Mouse (Mus musculus) kidney, embryonic 16.5 days (tissue): ENCODE results near the gene 1810046K07Rik. TPM values are rescaled to one million over a fixed set of nuclear protein-coding genes. Genes with fewer than 3 reads are reported as not detected.

Experiments
- ATAC-seq: fragments of 200-750 bp; cut with Nextera tagmentation; 2 replicates; pipeline ENCODE4 v1.8.0; 2017; ENCODE audit warnings: moderate TSS enrichment; ENCODE audit not compliant: low FRiP score, low TSS enrichment
- H3K27ac ChIP-seq: fragments of 300-500 bp; sonication (generic); 2 replicates; pipeline ENCODE4 v1.5.1; 2014; ENCODE audit warnings: low read length
- H3K27me3 ChIP-seq: fragments of 300-500 bp; sonication (generic); 2 replicates; pipeline ENCODE4 v1.6.1; 2014; ENCODE audit warnings: low read length, control low read depth, mixed read lengths; ENCODE audit not compliant: insufficient read depth
- H3K36me3 ChIP-seq: fragments of 300-500 bp; sonication (generic); 2 replicates; pipeline ENCODE4 v1.6.1; 2014; ENCODE audit warnings: low read length, control low read depth, mixed read lengths; ENCODE audit not compliant: insufficient read depth
- H3K4me1 ChIP-seq: fragments of 300-500 bp; sonication (generic); 2 replicates; pipeline ENCODE4 v1.6.1; 2014; ENCODE audit warnings: low read length, control low read depth, mixed read lengths; ENCODE audit not compliant: insufficient read depth
- H3K4me2 ChIP-seq: fragments of 300-500 bp; sonication (generic); replicated peaks from 2 replicates; pipeline ENCODE4 v1.6.1; 2014; ENCODE audit warnings: low read depth, low read length
- H3K4me3 ChIP-seq: fragments of 300-500 bp; sonication (generic); 2 replicates; pipeline ENCODE4 v1.5.1; 2014; ENCODE audit warnings: mild to moderate bottlenecking, low read length
- H3K9ac ChIP-seq: fragments of 300-500 bp; sonication (generic); replicated peaks from 2 replicates; pipeline ENCODE4 v1.6.1; 2014; ENCODE audit warnings: low read length
- H3K9me3 ChIP-seq: fragments of 300-500 bp; sonication (generic); 2 replicates; pipeline ENCODE4 v1.6.1; 2016; ENCODE audit warnings: low read length, control low read depth
- WGBS: fragments of 180-500 bp; shearing (Covaris S2); extraction: QIAGEN DNeasy Blood & Tissue Kit; methylation state at CpG from one replicate; pipeline ENCODE4 v1.1.7; 2014; 5-methylcytosine and 5-hydroxymethylcytosine counted together
- polyA plus RNA-seq: library from polyadenylated mRNA; unstranded; fragments of >200 nt; fragmentation: Nextera tagmentation; extraction: Ambion mirVana; gene quantifications from 2 replicates; pipeline ENCODE4 v1.2.1, GENCODE M21; 2015

1810046K07Rik gene
- not detected in 2 replicates for polyA plus RNA-seq

DNA sequence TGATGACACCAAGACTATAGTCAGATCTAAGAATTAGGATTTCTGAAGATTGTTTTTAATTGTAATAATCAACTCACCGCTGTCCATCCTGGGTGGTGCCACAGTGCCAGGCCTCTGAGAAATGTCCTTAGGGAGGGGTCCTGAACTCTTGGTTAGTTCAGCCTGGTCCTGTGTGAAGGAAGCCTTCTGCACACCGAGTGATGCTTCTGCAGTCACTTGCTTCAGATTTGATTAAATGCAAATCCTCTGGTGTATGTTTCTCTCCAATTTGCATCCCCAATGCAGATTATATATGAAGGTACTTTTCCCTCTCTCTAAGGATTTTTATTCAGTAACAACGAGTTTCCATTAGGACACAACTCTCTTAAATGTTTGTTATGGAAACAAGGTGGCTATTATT lies at the start of gene 1810046K07Rik:
TSS of gene 1810046K07Rik (minus strand) at position 187 of the 400 bp plus-strand sequence.
- H3K4me2 ChIP-seq = no peak within 1 kb of the TSS
- WGBS = 88% methylated on average over 3 of the region's 3 CpGs
- H3K36me3 ChIP-seq = no peaks in the 10 kb centered on the region
- H3K27ac ChIP-seq = no peak within 1 kb of the TSS
- H3K9ac ChIP-seq = no peak within 1 kb of the TSS
- no peaks in the 10 kb centered on the region for H3K9me3 ChIP-seq
- H3K4me1 ChIP-seq = no peaks in the 10 kb centered on the region
- no peaks in the 10 kb centered on the region for H3K27me3 ChIP-seq
- H3K4me3 ChIP-seq = no peak within 1 kb of the TSS
- ATAC-seq = no peak

DNA sequence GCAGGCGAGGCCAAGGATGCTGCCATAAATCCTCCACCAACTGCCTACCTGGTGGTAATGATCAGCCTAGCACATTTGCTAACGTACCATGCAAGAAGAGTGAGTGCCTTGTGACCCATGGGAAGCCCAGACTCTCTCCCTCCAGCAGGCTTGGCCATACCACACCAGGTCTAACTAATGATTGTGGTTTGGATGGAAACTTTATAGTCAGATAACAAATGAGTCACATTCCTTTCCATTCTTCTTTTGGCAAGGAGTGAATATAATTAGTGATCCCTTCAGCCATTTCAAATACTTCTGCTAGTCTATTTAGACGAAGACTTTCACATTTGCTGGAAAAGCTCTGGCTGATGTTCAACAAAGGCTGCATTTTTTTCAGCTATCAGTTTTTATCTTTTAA lies 40.8 kb upstream of the 1810046K07Rik start:
- Histone ChIP-seq H3K36me3 (no peaks in the 10 kb centered on the region), H3K27me3 (no peaks in the 10 kb centered on the region), H3K4me2 (no peak overlapping the region), H3K4me1 (no peaks in the 10 kb centered on the region), H3K27ac (no peak overlapping the region), H3K4me3 (no peak overlapping the region), H3K9ac (no peak overlapping the region), H3K9me3 (no peaks in the 10 kb centered on the region)
- ATAC-seq = no peak
- WGBS = 64% methylated on average over 3 of the region's 3 CpGs

DNA sequence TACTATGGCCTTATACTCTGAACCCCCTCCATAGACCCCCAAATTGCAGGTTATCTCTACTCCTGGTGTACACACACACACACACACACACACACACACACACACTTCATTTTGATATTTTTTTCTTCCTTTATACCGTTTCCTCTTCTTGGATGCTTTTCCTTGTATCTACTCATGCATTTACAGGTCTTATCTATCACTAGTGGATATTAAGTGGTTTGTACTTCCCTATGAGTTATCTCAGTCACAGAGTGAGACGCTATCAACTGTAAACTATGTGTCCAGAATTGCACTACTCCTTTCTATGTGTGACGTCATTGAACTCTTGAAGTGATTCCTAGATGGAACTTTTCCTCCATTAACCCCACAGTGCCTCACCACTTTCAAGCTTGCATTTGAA lies 38.4 kb upstream of the 1810046K07Rik start:
- H3K4me3 ChIP-seq = no peak overlapping the region
- H3K4me2 ChIP-seq = no peak overlapping the region
- no peak for ATAC-seq
- H3K27ac ChIP-seq = no peak overlapping the region
- no peak overlapping the region for H3K9ac ChIP-seq
- H3K27me3 ChIP-seq = no peaks in the 10 kb centered on the region
- no peaks in the 10 kb centered on the region for H3K4me1 ChIP-seq
- WGBS = 81% methylated on average over 3 of the region's 3 CpGs
- H3K9me3 ChIP-seq = no peaks in the 10 kb centered on the region
- H3K36me3 ChIP-seq = no peaks in the 10 kb centered on the region

DNA sequence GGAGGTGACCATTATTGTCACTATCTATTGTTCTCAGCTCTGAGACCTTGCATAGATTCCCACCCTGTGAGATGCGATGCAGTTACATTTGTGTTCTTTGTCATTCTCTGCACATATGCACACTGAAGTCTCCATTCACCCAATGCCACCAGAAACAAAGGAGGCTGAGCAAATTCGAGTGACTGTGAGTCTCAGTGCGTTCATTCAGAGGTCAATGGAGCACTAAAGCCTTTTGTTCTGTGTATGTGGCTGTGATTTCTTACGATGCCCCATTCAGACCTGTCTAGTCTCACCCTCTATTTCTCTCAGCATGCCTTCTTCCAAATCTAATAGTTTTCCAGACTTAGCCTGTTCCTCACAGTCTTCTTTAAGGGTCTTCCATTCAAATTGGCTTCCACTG lies 35.3 kb upstream of the 1810046K07Rik start:
- Histone ChIP-seq H3K27me3 (no peaks in the 10 kb centered on the region), H3K27ac (no peak overlapping the region), H3K4me1 (no peaks in the 10 kb centered on the region), H3K4me2 (no peak overlapping the region), H3K9me3 (no peaks in the 10 kb centered on the region), H3K9ac (no peak overlapping the region), H3K4me3 (no peak overlapping the region), H3K36me3 (no peaks in the 10 kb centered on the region)
- 78% methylated on average over 4 of the region's 4 CpGs for WGBS
- no peak for ATAC-seq

DNA sequence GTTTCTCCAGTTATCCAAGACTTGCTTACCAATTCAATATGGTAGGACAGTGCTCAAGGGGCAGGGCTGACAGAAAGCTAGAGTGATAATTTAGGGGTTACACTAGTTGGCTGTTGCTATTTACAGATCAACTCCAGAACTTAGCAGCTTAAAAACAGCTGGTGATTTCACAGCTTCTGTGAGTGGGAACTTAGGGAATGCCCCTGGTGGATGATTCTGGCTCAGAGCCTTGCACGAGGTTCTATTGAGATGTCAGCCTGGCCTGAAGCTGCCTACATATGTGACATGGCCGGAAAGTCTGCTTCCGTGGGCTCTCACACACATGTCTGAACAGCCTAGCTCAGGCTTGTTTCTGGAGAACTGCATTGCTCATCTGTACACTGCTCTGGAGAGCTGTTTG lies 24.8 kb upstream of the 1810046K07Rik start:
- Histone ChIP-seq H3K4me3 (no peak overlapping the region), H3K36me3 (no peaks in the 10 kb centered on the region), H3K27ac (no peak overlapping the region), H3K27me3 (no peaks in the 10 kb centered on the region), H3K4me1 (no peaks in the 10 kb centered on the region), H3K4me2 (no peak overlapping the region), H3K9me3 (no peaks in the 10 kb centered on the region), H3K9ac (no peak overlapping the region)
- 69% methylated on average over 3 of the region's 3 CpGs for WGBS
- no peak for ATAC-seq

DNA sequence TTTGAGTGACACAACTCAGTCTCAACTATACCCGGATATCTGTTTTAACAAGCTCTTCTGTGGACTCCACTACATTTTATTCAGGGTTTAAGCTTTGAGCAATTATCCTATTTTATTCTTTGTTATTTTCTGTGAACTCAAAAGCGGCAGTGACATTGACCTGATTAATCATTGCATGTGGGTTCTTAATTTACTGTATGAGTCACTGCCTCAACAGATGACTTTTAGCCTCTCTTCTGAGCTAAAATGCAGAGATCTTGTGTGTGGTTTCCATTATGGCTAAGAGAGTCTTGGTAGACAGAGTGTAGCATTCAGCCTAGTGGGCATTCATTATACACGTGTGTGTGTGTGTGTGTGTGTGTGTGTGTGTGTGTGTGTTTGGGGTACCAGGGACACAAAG lies 24.2 kb upstream of the 1810046K07Rik start:
- H3K4me2 ChIP-seq = no peak overlapping the region
- H3K27me3 ChIP-seq = no peaks in the 10 kb centered on the region
- H3K4me3 ChIP-seq = no peak overlapping the region
- no peak overlapping the region for H3K27ac ChIP-seq
- 84% methylated on average over 3 of the region's 3 CpGs for WGBS
- no peaks in the 10 kb centered on the region for H3K9me3 ChIP-seq
- no peak overlapping the region for H3K9ac ChIP-seq
- no peaks in the 10 kb centered on the region for H3K36me3 ChIP-seq
- ATAC-seq = no peak
- no peaks in the 10 kb centered on the region for H3K4me1 ChIP-seq

DNA sequence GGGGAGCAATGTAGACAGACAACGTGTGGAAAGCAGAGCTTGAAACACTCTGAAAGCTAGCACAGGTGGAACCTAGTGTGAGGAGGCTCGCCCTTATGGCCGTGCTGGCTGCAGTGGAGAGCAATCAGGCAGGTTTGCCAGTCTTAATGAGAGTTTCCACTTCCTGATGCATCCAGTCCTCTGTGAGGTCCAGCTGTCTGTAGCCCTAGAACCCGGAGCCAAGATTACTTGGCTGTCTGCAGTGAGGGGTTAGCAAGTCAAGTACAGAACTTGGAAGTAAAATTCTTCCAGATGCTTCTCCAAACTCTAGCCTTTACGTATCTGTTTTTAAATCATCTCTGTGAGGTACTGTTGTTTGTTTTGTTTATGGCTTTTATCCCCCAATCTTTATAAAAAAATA lies 20.7 kb upstream of the 1810046K07Rik start:
- WGBS = 71% methylated on average over 5 of the region's 5 CpGs
- H3K27me3 ChIP-seq = no peaks in the 10 kb centered on the region
- no peak for ATAC-seq
- no peak overlapping the region for H3K9ac ChIP-seq
- H3K4me2 ChIP-seq = no peak overlapping the region
- H3K27ac ChIP-seq = no peak overlapping the region
- H3K4me1 ChIP-seq = no peaks in the 10 kb centered on the region
- no peaks in the 10 kb centered on the region for H3K9me3 ChIP-seq
- no peak overlapping the region for H3K4me3 ChIP-seq
- no peaks in the 10 kb centered on the region for H3K36me3 ChIP-seq

DNA sequence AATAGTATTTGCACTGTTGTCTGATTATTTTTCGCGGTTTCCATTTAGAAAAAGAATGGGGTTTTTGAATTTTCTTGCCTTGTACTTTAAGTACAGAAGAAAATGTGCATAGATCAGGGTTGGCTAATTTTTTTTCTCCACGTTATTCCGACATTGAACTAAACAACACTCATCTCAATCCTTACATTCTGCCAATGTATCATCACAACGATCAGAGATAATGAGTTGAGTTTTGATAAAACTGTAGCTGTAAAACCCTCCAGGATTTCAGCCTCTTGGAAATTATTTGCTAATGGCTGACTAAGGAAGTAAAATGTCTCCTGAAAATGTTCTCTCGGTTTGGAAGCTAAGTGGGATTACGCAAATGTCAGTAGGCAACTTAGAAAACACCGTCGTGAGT lies 17.1 kb upstream of the 1810046K07Rik start:
- no peaks in the 10 kb centered on the region for H3K9me3 ChIP-seq
- no peak overlapping the region for H3K4me3 ChIP-seq
- no peak for ATAC-seq
- WGBS = 90% methylated on average over 9 of the region's 9 CpGs
- H3K36me3 ChIP-seq = no peaks in the 10 kb centered on the region
- no peak overlapping the region for H3K4me2 ChIP-seq
- no peaks in the 10 kb centered on the region for H3K27me3 ChIP-seq
- no peaks in the 10 kb centered on the region for H3K4me1 ChIP-seq
- H3K9ac ChIP-seq = no peak overlapping the region
- H3K27ac ChIP-seq = no peak overlapping the region

DNA sequence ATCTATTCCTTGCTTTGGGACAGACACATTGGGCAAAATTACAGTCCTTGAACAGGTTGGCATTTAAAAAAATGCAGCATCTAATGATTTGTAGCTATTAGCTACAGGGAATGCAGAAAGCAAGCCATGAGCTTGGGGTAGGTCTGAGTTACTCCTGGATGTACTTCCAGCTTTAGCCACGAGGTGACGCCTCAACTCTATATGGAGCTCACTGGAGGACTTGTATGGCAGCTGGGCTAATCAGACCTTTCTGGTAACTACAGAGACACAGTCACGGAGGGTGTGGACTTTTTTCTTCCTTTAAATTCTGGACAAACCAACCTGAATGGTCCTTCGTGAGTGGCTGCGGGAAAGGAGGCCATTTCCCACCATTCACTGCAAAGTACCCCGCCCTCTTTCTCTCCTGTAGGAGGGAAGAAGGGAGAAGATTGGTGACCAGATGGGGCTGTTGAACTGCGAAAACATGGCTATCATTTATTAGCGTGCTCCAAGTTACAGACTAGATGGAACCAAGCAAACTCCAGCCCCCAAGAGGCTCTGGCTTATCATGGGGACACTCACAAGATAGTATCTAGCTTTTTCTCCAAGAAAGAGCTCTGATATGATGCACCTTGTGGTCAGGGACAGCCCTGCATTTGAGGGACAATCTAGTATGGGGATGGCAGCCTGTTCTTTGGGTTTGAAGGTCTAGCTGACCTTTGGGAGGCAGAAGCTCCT lies 6.7 kb upstream of the 1810046K07Rik start:
- ATAC-seq = peak; percentile 88; the same call in 1 of the 2 replicates
- Histone ChIP-seq H3K4me2 (peak overlapping the region; percentile 49), H3K9ac (0 out of 2 replicates have a peak overlapping the region, but pooled peaks have one; percentile 29), H3K9me3 (no peaks in the 10 kb centered on the region), H3K4me3 (peak overlapping the region; percentile 25), H3K27ac (no peak overlapping the region), H3K4me1 (peaks cover 4% of the 10 kb centered on the region; the same call in 1 of the 2 replicates), H3K27me3 (no peaks in the 10 kb centered on the region), H3K36me3 (no peaks in the 10 kb centered on the region)
- WGBS = 20% methylated on average over 8 of the region's 8 CpGs

DNA sequence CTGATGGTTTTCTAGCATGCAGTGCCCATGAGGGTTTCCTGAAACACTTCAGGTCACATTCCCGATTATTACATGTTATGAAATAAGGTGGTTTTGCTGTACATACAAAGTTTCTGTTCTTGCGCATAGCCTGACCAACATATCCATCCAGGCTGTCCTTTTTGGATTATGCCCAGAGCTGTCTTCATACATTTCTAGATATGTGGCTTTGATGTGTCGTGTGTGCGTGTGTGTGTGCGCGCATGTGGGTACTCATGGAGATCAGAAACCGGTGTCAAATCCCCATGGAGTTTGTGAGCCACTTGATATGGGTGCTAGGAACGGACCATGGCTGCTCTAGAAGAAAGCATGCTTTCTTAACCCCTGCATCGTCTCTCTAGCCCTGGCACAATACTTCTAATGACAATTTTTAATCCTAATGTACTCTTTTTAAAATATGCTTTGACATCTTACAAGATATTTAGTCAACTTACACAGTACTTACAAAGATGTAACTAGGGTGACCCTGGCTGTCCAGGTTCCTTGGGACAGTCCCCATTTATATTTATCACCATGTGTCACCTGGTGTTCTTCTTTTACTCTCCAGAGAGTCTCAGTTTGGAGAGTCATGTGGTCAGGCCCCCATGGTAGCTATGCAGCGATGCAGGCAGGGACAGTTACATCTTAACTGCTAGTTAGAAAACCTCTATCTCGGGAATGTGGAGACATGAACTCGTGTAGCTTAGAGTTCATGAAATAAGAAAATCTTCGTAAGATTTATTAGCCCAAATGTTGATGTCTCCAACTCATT lies 2.9 kb upstream of the 1810046K07Rik start:
- peaks cover 4% of the 10 kb centered on the region; the same call in 1 of the 2 replicates for H3K4me1 ChIP-seq
- H3K36me3 ChIP-seq = no peaks in the 10 kb centered on the region
- H3K27ac ChIP-seq = no peak overlapping the region
- H3K9me3 ChIP-seq = no peaks in the 10 kb centered on the region
- H3K9ac ChIP-seq = no peak overlapping the region
- ATAC-seq = no peak
- no peak overlapping the region for H3K4me2 ChIP-seq
- no peaks in the 10 kb centered on the region for H3K27me3 ChIP-seq
- 81% methylated on average over 13 of the region's 13 CpGs for WGBS
- H3K4me3 ChIP-seq = no peak overlapping the region
